Mouse (Mus musculus): ENCODE data around the gene BB287469.
"Not testable (repeated sequence)": the region's sequence is repeated elsewhere in the genome, so short reads cannot be mapped to it uniquely, and the experiment has no call there.

Gene BB287469

GRCm38 (mm10) chr12:87816277-87816676, at the start of gene BB287469:
BB287469 (plus strand) TSS chr12:87816577.
- not testable (repeated sequence) for DNase-seq

DNA sequence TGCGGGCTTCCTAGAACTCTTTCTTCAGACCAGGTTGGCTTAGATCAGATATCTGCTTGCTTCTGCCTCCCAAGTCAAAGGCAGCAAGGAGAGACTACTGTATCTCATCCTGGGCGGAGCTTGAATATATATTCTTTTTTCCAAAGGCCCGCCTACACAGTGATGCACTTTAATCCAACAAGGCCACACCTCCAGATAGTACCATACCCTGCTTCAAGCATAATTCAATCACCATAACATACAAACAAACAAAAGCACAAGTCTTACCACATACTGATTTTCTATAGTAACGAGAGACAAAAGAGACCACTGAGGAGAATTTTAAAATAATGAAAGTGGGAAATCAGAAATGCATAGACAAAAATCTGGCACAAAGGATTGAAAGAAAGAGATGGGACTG, 40.7 kb upstream of the BB287469 start, which contains the start of gene Gm21319:
Gene Gm21319 (minus strand): TSS at position 101 of the 400 bp plus-strand sequence.
- not testable (repeated sequence) for DNase-seq

- DNase-seq = not testable (repeated sequence)
These were observed 21.2 kb upstream of the BB287469 start, which contains the start of gene Gm21936 for GRCm38 (mm10) chr12:87795212-87795611. Gm21936 (plus strand) TSS chr12:87795512.

DNA sequence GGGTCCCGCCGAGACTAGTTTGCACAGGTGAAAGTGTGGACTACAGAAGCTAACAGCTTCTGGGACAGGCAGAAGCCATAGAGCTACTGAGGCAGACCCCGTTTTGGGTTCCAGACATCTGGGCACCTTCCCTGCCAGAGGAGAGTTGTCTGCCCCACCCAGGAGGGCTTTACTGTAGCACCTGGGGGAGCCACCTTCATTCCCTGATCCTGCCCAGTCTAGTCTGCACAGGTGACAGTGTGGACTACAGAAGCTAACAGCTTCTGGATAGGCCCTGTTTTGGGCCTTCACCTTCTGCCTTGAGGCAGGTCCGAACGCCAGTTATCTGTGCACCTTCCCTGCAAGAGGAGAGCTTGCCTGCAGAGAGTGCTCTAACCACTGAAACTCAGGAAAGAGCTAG, 18.4 kb upstream of the BB287469 start:
- DNase-seq = not testable (repeated sequence)

DNA sequence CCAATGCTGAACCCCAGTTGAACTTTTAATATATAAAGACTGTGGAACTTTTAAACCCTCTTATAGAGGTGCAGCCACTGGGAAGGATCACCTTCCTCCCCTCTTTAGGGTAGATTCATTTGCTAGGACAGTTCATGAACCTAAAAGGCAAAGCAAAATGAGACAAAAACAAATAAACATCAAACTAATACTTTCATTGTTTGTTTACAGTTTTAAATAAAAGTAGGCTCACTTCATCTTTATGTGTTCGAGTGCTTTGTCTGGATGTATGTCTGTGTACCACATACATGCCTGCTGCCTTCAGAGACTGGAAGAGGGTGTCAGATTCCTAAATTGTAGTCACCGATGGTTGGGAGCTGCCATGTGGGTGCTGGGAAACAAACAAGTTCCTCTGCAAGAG, 25.9 kb downstream of the BB287469 start, which contains the start of gene Gm2001:
Gene Gm2001 (minus strand): TSS at position 101 of the 400 bp plus-strand sequence.
- not testable (repeated sequence) for DNase-seq

- not testable (repeated sequence) for DNase-seq
These were observed 34.3 kb downstream of the BB287469 start for GRCm38 (mm10) chr12:87850657-87851056.

DNA sequence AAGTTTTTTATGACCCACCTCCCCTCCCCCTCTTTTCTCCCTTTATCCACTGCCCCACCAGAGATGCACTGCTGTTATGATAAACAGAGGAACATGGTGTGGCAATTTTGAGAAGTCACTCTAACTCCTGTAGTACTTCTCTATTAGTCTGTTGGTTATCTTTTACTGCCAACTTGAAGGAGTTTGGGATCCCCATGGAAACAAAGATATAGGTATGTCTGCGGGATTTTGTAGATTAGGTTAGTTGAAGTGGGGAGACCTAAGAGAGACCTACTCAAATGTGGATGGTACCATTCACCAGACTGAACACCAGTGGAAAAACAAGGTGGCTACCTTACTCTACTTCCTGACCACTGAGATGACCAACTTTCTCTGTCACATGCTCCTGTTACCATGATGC, 39.7 kb downstream of the BB287469 start:
- not testable (repeated sequence) for DNase-seq

DNA sequence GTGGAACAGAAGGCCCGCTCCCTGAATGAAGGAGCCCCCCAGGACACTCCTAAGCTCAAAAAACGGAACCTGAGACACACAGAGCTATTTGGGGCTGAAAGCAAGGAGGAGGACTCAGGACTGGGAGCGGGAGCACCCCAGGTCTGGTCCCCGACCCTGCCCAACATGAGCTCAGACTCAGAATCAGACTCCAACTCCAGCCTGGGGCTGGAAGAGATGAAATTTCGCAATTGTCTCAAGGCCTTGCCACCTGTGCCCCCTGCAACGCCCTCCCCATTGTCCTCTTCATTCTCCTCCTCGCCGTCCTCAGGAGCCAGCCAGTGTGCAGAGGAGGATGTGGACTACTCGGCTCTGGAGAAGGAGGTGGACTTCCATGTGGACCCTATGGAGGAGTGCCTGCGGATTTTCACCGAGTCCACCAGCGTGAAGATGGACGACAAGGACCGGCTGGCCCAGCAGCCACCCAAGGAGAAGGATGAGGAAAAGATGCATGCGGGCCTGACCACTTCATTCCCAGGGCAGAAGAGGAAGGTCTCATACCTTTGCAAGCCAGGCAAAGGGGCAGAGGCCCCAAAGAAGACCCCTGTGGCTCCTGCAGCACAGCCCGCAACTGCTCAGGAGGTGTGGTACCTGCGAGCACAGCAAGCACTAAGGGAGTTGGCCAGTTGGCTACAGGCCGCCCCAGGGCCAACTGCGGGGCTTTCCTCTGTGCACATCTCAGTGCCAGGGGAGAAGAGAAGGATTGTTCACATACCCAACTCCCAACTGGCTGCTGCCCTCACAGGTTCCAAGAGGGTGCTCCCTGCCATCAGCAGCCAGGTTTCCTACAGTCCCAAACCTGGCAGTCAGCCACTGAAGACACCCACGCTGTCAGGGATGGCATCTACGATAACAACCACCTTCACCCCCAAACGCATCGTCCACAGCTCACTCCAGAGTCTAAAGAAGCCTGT, 45.6 kb downstream of the BB287469 start:
- DNase-seq = not testable (repeated sequence)

GRCm38 (mm10) chr12:87863638-87864037, 47.3 kb downstream of the BB287469 start:
- DNase-seq = not testable (repeated sequence)

DNA sequence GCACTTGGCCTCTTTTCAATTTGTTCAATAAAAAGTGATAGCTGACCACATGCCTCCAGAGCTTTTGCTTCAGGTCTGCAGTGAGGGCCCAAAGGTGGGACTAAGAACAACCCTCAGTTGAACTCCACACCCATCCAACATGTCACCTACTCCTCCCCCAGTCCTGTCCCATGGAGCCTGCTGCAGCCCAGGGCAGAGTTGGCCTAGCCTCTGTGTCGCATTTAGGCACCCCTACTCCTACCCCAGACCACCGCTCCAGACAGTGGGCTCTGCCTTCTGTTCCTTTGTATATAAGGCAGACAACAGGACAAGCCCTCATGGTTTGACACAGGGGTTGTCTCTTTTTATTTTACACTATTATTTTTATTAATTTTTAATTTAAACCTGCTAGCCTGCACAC, 47.7 kb downstream of the BB287469 start:
- DNase-seq = not testable (repeated sequence)

Measured in kidney, adult 8-10 months (tissue).